Mouse (Mus musculus) frontal cortex, postnatal 14 days (tissue): ENCODE results near the gene Plcg2.

Source experiments
- DNase-seq, 2 experiments: peaks; one replicate each; pipeline ENCODE4 v3.0.0; 2022; ENCODE audit warnings: low spot score in 2 of 2

Plcg2 gene

GRCm38 (mm10) chr8:117547945-117548344 is 49.9 kb downstream of the Plcg2 start:
- no peak for DNase-seq

- no peak for DNase-seq
These were observed 50.4 kb downstream of the Plcg2 start for GRCm38 (mm10) chr8:117548453-117548852.

DNA sequence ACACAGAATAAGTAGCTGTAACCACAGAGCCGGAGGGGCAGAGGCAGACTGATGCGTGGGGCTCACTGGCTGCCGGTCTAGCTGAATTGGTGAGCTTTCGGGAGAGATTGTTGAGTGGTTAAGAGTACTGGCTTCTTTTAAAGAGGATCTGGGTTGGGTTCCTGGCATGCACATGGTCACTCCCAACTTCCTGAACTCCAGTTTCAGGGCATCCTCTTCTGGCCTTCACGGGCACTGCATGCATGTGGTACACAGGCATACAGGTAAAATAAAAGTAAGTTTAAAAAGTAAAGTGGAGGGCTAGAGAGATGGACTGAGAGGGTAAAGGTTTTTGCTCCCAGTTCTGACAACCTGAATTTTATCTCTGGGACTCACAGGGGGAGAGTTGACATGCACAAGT is 52.4 kb downstream of the Plcg2 start:
- no peak for DNase-seq

DNA sequence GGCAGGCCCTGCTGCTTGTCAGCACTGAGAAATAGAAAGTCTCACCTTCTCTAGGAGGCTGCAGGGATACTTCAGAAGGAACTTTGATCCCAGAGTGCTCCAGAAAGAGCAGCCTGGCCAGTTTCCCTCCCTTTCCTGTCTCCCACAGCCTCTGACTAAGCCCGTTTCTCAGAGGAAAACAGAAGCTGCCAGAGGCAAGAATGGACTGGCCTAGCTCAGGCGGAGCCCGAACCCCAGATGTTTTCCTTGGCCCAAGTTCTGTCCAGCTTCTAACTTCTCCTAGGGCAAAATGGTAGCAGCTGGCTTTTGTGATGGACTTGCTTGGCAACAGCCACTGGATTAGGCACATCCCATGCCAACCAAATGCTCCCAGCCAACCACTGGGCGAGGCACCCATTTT is 62.9 kb downstream of the Plcg2 start:
- no peak for DNase-seq

GRCm38 (mm10) chr8:117561735-117562361 is 63.8 kb downstream of the Plcg2 start:
- DNase-seq = no peak

DNA sequence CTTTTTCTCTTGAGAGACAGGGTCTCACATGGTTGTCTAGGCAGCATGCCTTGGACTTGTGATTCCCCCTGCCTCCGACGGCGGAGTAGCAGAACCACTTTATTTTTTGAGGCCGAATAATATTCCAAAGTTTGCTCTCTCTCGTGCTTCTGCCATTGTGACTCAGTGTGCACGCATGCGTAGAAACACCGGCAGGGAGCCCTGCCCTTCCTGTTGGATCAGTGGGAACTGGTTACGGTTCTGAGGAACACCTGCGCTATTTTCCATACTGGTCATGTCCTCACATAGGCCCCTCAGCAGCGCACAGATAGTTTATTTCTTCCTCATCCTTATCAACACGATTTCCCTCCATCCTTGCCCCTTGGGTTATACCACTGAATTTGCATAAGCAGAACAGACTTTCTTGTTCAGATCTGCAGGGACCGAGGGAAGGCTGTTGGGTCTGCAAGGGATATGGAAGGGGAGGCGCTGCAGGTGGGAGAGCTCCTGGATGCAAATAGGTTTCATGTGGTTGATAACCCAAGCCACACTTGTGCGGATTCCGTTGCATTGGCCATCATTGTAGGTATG is 64.4 kb downstream of the Plcg2 start:
- no peak for DNase-seq

DNA sequence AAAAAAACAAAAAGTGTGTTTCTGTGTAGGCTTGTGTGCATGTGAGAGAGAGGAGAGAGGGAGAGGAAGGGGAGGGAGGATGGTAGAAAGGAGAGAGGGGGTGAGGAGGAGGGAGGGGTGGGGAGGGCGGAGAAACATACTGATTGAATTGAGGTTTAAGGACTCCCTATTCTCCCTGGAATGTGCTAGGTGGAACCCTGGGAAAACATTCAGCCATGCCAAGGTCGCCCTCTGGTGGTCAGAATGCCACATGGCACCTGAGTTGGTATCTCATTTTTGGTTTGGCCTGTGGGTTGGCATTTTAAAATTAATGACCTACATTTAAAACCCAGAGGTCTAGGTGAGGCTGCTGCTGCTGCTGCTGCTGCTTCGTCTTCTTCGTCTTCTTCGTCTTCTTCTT is 71.3 kb downstream of the Plcg2 start:
- peak; percentile 32 to 76 for DNase-seq

GRCm38 (mm10) chr8:117576291-117576785 is 78.2 kb downstream of the Plcg2 start:
- DNase-seq = no peak

GRCm38 (mm10) chr8:117577059-117577458 is 79.0 kb downstream of the Plcg2 start:
- no peak for DNase-seq

GRCm38 (mm10) chr8:117577883-117578282 is 79.8 kb downstream of the Plcg2 start:
- no peak for DNase-seq

DNA sequence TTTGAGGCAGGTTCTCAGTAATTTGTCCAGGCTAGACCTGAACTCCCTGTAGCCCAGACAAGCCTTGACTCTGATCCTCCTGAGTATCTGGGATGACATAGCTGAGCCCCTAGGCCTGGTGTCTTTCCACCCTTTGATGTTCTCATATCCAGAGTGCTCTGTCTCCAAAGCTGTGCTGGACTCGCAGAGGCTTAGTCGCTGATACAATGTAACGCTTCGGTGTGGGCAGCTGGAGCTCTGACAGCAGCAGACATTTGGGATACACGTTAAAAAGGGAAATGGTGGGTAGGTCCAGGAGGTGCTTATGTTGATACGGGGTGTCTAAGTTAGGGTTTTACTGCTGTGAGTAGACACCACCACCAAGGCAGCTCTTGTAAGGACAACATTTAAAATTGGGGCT is 80.8 kb downstream of the Plcg2 start:
- DNase-seq = no peak

DNA sequence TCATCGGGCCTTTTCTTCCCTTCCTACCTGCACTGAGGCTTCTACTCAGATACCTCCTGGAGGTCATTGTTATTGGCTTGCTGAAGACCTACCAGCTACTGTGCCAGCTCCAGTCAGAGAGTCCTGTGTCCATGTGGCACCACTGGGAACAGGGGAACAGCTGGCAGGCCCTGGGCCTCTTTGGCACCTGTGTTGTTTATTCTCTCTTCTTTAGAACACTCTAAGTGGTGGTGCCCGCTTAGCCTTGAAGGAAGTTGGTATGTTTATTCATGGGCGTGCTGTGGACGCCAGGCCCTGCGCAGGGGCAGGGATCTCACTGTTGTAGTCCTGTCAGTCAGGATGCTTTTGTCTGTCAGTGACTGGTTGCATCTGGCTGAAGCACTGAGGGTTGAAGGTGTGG is 95.8 kb downstream of the Plcg2 start:
- DNase-seq = no peak

- DNase-seq = no peak
These were observed 96.9 kb downstream of the Plcg2 start for GRCm38 (mm10) chr8:117595001-117595400.

- DNase-seq = no peak
These were observed 98.7 kb downstream of the Plcg2 start for GRCm38 (mm10) chr8:117596777-117597176.

DNA sequence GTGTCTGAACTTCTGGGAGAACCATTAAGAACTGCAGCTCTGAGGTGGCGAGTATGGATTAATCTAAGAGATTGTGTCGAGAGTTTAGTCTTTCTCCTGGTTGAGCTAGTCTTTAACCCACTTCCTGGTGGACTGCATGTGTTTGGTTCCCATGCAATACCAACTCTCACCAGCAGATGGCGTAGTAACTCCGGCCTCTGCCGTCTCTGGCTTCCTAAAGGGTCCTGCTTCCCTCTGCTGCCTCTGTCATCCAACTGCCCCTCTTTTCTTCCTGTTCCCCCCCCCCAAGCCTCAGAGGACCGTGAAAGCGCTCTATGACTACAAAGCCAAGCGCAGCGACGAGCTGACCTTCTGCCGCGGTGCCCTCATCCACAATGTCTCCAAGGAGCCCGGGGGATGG is 102.7 kb downstream of the Plcg2 start:
- peak in 1 of 2 experiments; percentile 9 for DNase-seq

- DNase-seq = no peak
These were observed 106.0 kb downstream of the Plcg2 start for GRCm38 (mm10) chr8:117604101-117604500.

GRCm38 (mm10) chr8:117604671-117605070 is 106.6 kb downstream of the Plcg2 start:
- DNase-seq = no peak

DNA sequence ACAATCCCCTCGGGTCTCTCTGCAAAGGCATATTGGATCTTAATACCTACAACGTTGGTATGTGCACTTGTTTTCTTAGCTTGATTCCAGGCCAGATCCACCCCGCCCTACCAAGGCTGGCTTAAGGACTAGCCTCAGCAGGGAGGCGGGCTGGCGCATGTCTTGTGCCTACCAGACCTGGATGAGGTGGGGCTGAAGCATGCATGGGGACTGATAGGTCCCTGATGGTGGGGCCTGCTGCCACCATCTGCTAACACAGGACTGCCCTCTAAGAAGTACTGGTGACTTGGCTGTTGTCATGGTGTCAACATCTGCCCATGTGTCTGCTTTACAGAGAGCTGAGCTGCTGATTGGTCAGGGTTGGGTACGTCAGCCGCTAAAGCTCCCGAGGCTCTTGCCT is 107.1 kb downstream of the Plcg2 start:
- DNase-seq = no peak

DNA sequence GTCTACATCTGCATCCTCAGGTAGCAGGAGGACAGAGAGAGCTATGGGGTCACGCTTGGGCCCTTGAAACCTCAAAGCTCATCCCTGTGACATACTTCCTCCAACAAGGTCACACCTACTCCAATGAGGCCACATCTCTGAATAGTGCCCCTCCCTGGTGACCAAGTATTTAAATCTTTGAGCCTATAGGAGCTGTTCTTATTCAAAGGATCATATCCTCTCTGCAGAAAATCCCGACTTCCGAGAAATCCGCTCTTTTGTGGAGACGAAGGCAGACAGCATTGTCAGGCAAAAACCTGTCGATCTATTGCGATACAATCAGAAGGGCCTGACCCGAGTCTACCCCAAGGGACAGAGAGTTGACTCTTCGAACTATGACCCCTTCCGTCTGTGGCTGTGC is 112.4 kb downstream of the Plcg2 start:
- no peak for DNase-seq

DNA sequence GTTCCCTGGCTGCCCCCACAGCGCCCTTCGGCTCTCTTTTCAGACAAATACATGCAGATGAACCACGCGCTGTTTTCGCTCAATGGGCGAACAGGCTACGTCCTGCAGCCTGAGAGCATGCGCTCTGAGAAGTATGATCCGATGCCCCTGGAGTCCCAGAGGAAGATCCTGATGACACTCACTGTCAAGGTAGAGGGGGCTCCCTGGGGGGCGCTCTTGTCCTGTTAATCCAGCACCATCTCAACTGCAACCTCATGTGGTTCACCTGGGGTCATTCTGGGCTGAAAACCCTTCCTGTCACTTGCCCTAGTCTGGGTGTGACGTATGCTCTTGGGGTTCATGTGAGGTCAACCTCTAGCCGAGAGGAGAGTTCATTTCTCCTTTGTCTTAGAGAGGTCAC is 114.8 kb downstream of the Plcg2 start:
- DNase-seq = no peak

DNA sequence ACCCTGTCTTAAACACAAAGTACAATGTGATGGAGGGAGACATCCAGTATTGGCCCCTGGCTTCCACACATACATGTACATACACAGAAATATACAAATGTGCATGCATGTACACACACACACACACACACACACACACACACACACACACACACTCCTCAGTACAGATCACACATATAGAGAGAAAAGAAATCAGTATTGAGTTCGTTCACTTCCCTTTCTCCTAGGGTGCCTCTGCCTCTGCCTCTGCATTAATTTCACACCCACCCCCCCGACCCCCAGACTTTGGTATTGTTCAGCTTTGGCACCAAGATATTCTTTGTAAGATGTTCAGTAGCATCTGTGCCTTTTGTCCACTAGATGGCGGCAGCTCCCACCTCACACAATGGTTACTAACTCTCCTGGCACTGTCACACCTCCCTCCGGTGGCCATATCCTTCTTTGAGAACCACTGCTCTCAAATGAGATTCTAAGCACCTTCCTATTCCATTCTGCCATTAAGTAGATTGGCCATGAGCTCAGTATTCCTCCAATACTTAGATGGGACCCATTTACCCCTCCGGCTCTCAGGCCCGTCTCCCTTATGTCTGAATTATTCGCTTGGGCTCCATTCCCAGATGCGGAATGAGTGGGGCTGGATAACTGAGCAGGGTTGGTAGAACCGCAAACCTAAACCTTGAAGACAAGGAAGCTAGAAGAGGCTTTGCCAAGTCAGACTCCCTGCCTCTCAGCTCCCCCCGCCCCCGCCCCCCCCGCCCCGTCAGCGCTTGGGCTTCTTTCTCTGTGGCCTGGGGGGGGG is 128.1 kb downstream of the Plcg2 start:
- DNase-seq = peak; percentile 18 to 54

- DNase-seq = no peak
These were observed 129.0 kb downstream of the Plcg2 start for GRCm38 (mm10) chr8:117627096-117627495.

GRCm38 (mm10) chr8:117632532-117632931 is 134.4 kb downstream of the Plcg2 start:
- no peak for DNase-seq
